Mouse (Mus musculus) G1E (cell line): ENCODE data around the gene Stk38l. TPM values are rescaled to one million over a fixed set of nuclear protein-coding genes. Genes with fewer than 3 reads are reported as not detected.

Experiments used
- ATAC-seq: 2 replicates; pipeline ENCODE4 v1.8.0; 2016; ENCODE audit warnings: mild to moderate bottlenecking; ENCODE audit not compliant: insufficient number of reproducible peaks, poor library complexity, low FRiP score, severe bottlenecking; ENCODE audit errors: extremely low read depth
- DNase-seq: peaks from one replicate; pipeline ENCODE4 v3.0.0; 2012; ENCODE audit warnings: low spot score
- H3K27me3 ChIP-seq: 2 replicates; pipeline ENCODE4 v1.6.1; 2012; ENCODE audit warnings: mild to moderate bottlenecking, low read length, inconsistent platforms; ENCODE audit not compliant: insufficient read depth
- H3K36me3 ChIP-seq: replicated peaks from 2 replicates; pipeline ENCODE3; 2012; ENCODE audit warnings: mild to moderate bottlenecking, inconsistent platforms
- H3K4me1 ChIP-seq: 2 replicates; pipeline ENCODE4 v1.6.1; 2012; ENCODE audit warnings: low read depth, low read length, inconsistent platforms, mixed read lengths; ENCODE audit not compliant: insufficient read depth
- H3K4me3 ChIP-seq: 2 replicates; pipeline ENCODE4 v1.5.1; 2012; ENCODE audit warnings: low read depth, mild to moderate bottlenecking, inconsistent platforms, low read length, moderate library complexity, mixed read lengths
- H3K9me3 ChIP-seq: replicated peaks from 2 replicates; pipeline ENCODE4 v1.6.1; 2012; ENCODE audit warnings: inconsistent platforms
- CTCF ChIP-seq: IDR thresholded peaks from 2 replicates; pipeline ENCODE4 v1.5.1; 2012; ENCODE audit warnings: low read depth, low read length, inconsistent platforms, mixed read lengths
- GATA1 ChIP-seq: IDR thresholded peaks from 2 replicates; pipeline ENCODE4 v1.6.1; 2012; ENCODE audit warnings: borderline replicate concordance, low read length, inconsistent platforms, mixed read lengths
- GATA2 ChIP-seq: IDR thresholded peaks from 2 replicates; pipeline ENCODE4 v1.6.1; 2012; ENCODE audit warnings: low read depth, low read length, inconsistent platforms, borderline replicate concordance
- POLR2AphosphoS5 ChIP-seq: IDR thresholded peaks from 2 replicates; pipeline ENCODE4 v1.6.1; 2012; ENCODE audit warnings: low read depth, low read length, inconsistent platforms; ENCODE audit not compliant: insufficient replicate concordance
- TAL1 ChIP-seq: conservative IDR thresholded peaks from 2 replicates; pipeline ENCODE4 v1.6.1; 2012; ENCODE audit warnings: low read depth, low read length, inconsistent platforms, mixed read lengths
- polyA plus RNA-seq: library from polyadenylated mRNA; stranded (reverse); fragments of >175 nt; gene quantifications from 2 replicates; pipeline ENCODE4 v1.2.3, GENCODE M21; 2012
- total RNA-seq, 2 experiments: library from RNA; stranded (forward) in 1 of 2; stranded (reverse) in 1 of 2; fragments of 200-1000 nt in 1 of 2; fragments of >200 nt in 1 of 2; fragmentation: Nextera tagmentation in 1 of 2; gene quantifications; 2 replicates each; pipeline ENCODE4 v1.2.3; 2014 to 2017

The Stk38l gene
- total and polyA plus RNA-seq, 3 experiments: 0.51 to 4.4 (median 4.3) TPM

DNA sequence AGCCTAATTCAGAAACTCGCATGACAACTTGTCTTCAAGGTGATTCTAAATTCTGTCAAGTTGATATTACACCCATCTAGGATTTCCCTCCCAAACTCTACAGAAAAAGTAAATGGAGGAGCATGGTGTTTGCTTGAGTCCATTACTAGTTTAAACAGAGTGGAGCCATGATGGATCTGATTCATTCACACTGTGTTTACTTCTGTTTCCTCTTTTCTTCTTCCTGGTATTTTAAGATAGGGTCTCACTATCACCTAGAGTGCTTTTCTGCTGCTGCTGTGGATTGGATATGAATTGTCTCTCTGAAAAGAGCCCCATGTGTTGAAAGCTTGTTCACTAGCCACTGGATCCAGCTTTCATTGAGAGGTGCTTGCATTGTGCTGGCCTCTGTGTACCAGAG is 20.4 kb downstream of the Stk38l start:
- H3K4me3 ChIP-seq: no peak overlapping the region
- no peaks in the 10 kb centered on the region for H3K27me3 ChIP-seq
- H3K36me3 ChIP-seq: peaks cover 3% of the 10 kb centered on the region
- DNase-seq (no peak), ATAC-seq (no peak)
- no peak for TF ChIP-seq GATA2
- TF ChIP-seq GATA1: no peak
- TF ChIP-seq POLR2AphosphoS5: no peak
- H3K9me3 ChIP-seq: no peaks in the 10 kb centered on the region
- H3K4me1 ChIP-seq: peaks cover 32% of the 10 kb centered on the region

DNA sequence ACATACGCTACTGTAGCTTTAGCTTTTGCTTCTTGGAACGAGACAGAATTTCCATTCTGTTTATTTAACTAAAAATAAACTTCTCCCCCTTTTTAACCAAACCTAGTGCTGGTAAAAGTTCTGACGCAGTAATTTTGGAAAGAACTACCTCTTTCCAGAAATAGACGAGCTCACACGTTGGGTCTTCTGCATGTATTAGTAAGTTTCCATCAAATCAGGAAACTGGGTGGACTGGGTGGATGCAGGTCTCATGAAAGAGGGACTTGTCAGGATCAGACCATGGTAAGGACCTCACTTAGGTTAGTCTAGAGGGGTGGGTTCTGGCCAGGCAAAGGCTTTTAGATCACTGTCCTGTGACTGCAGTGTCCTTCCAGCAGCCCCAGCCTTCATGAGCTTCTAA is 21.8 kb downstream of the Stk38l start:
- TF ChIP-seq GATA2 (no peak), CTCF (no peak), GATA1 (no peak), TAL1 (no peak), POLR2AphosphoS5 (no peak)
- no peaks in the 10 kb centered on the region for H3K27me3 ChIP-seq
- no peak overlapping the region for H3K4me3 ChIP-seq
- no peaks in the 10 kb centered on the region for H3K9me3 ChIP-seq
- ATAC-seq: no peak
- H3K4me1 ChIP-seq: peaks cover 28% of the 10 kb centered on the region
- H3K36me3 ChIP-seq: peaks cover 3% of the 10 kb centered on the region
- DNase-seq: no peak

DNA sequence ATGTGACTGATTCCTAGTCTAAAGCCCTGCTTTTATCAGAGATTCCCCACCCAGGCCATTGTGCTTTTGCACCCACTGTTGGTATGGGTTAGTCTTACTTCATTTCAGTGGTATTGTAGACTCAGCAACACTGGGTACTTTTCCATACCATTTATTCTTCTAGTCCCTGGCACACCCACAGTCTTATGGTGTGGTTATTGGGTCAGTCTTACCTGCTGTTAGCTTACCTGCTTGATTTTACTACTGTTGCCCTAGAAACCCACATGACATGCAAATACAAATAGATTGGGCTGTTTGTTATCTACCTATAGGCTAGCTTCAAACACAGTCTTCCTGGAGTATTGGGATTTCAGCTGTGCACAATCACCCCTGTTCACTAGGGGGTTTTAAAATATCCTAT is 22.3 kb downstream of the Stk38l start:
- peaks cover 31% of the 10 kb centered on the region for H3K4me1 ChIP-seq
- H3K4me3 ChIP-seq: no peak overlapping the region
- no peak for ATAC-seq
- no peaks in the 10 kb centered on the region for H3K27me3 ChIP-seq
- DNase-seq: no peak
- no peaks in the 10 kb centered on the region for H3K9me3 ChIP-seq
- H3K36me3 ChIP-seq: peaks cover 3% of the 10 kb centered on the region
- TF ChIP-seq POLR2AphosphoS5 (no peak), GATA1 (no peak), GATA2 (no peak), TAL1 (no peak), CTCF (no peak)

GRCm38 (mm10) chr6:146748271-146748670 is 23.5 kb downstream of the Stk38l start:
- peaks cover 34% of the 10 kb centered on the region for H3K4me1 ChIP-seq
- H3K27me3 ChIP-seq: no peaks in the 10 kb centered on the region
- no peak overlapping the region for H3K4me3 ChIP-seq
- TF ChIP-seq GATA1 (no peak), GATA2 (no peak), TAL1 (no peak), POLR2AphosphoS5 (no peak), CTCF (no peak)
- DNase-seq: no peak
- peaks cover 3% of the 10 kb centered on the region for H3K36me3 ChIP-seq
- no peaks in the 10 kb centered on the region for H3K9me3 ChIP-seq
- ATAC-seq: no peak

- DNase-seq (peak; percentile 3), ATAC-seq (peak; percentile 51; the same call in 1 of the 2 replicates)
- H3K4me3 ChIP-seq: no peak overlapping the region
- TF ChIP-seq CTCF: no peak
- TF ChIP-seq POLR2AphosphoS5: no peak
- no peak for TF ChIP-seq GATA2
- no peak for TF ChIP-seq TAL1
- TF ChIP-seq GATA1: no peak
- H3K4me1 ChIP-seq: peaks cover 41% of the 10 kb centered on the region
- no peaks in the 10 kb centered on the region for H3K27me3 ChIP-seq
- H3K36me3 ChIP-seq: peaks cover 7% of the 10 kb centered on the region
- H3K9me3 ChIP-seq: no peaks in the 10 kb centered on the region
Measured at GRCm38 (mm10) chr6:146751671-146752070, 26.9 kb downstream of the Stk38l start.

DNA sequence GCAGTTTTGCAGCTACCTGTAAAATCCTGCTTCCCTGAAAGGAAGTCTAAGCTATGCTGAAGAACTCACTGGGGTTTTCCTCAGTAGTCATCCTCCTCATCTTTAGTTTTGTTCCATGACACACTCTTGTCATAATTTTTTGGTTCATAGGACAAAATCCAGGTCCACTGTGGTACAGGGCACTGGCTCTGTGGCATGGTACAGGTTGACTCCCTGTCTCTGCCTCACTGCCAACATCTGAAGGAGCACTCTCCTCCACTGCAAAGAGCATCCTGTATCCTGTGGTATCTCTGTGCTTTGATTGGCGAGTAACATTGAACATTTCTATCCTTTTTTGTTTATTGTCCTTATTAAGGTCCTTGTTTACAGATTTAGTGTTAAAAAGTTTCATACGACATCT is 27.4 kb downstream of the Stk38l start:
- Histone ChIP-seq H3K4me3 (no peak overlapping the region), H3K9me3 (no peaks in the 10 kb centered on the region), H3K27me3 (no peaks in the 10 kb centered on the region), H3K36me3 (peaks cover 7% of the 10 kb centered on the region), H3K4me1 (peaks cover 41% of the 10 kb centered on the region)
- DNase-seq: no peak
- TF ChIP-seq GATA2 (no peak), CTCF (no peak), GATA1 (no peak), POLR2AphosphoS5 (no peak), TAL1 (no peak)
- no peak for ATAC-seq

DNA sequence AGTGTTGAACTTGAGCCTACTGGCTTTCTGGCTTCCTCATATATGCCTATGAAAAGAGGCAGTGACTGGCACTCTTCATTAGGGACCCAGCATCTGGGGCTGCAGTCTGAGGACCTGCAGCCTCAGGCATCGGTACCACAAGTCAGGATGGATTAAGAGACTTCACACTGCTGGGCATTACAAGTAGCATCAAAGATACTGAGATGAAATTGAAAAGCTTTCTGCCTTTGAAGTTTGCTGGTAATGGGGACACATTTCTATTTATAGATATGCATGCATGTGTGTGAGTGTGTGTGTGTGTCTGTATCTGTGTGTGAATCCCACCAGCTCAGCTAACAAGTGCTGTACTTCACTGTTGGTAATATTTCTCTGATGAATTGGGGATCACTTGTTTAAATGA is 27.8 kb downstream of the Stk38l start:
- DNase-seq (no peak), ATAC-seq (no peak)
- Histone ChIP-seq H3K4me1 (peaks cover 41% of the 10 kb centered on the region), H3K4me3 (no peak overlapping the region), H3K9me3 (no peaks in the 10 kb centered on the region), H3K27me3 (no peaks in the 10 kb centered on the region), H3K36me3 (peaks cover 7% of the 10 kb centered on the region)
- no peak for TF ChIP-seq GATA1
